Mouse (Mus musculus): Measurements from ENCODE around the gene Tmem170b.

Gene Tmem170b

DNA sequence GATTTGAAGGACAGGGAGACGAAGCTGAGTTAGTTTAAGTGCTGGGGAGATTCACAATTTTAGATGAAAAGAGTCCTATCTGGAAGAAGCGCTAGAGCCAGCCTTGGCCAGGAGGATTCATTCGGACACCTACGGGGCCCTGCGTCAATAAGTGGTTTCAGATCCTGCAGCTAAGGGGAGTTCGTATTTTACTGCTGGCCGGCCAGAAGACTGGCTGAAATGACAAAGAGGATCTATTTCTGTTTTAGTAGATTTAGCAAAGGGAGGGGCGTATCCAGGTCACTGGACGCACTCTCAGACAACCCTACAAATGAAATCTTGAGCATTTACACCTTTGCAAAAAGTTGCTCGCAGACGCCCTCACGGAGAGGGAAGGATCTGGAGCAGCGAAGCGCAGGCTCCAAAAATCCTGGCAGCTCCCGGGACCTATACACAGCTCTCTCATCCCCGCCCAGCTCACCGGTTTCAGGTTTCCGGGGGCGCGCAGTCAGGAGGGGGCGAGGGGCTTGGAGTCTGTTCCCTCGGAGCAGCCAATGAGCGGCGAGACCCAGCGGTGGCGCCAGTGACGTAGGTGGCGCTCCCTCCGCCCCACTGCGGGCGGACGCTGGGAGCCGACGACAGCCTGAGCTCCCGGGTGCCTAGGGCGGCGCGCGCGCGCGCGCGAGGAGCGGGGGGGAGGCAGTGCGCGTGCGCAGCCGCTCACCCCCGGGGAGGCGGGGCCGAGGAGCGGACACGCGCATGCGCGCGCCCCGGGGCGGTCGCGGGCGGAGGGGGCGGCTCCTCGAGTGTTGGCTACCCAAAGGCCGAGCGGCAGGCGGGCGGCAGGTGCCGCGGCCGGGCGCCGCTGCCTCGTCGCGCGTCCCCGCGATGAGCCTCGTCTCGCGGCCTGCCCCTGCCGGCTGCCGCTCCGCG lies at the start of gene Tmem170b:
Tmem170b (plus strand) TSS at position 809 of the 912 bp plus-strand sequence.
- peak; percentile 97 for DNase-seq (ENCODE audit: low spot score)

DNA sequence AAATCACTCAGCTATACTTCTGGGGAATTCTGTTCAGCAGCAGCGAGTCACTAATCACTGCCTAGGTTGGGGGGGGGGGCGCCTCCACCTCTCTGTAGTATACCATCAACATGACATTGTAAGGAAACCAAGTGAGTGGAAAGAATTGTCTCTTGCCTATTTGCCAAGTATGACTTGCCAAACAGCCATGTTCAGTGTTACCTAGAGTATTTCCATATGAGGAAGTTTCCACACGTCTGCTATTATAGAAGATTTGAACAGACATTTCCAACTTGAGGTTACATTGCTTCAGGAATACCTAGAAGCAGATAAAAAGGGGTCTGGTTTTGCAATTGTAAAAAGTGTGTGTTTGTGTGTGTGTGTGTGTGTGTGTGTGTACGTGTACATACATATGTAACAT lies 44.7 kb upstream of the Tmem170b start:
- no peak for DNase-seq (ENCODE audit: low spot score)

DNA sequence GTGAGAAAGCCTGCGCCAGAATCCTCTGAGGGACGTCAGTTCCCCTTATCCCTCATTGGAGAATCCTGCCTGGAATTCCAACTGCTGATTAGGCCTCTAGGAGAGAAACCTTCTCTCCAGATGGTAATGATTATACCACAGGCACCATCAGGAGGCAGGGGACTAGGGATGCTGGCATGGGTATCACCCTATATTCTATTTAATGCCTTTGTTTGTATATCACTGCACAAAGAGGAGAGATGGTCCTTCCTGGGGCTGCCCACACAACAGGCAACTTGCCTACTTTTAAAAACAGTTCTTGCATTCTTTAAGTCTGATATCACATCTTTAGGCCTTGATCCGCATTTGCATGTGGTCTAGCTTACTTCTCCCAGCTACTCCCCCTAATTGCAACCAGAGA lies 37.3 kb upstream of the Tmem170b start:
- no peak for DNase-seq (ENCODE audit: low spot score)

DNA sequence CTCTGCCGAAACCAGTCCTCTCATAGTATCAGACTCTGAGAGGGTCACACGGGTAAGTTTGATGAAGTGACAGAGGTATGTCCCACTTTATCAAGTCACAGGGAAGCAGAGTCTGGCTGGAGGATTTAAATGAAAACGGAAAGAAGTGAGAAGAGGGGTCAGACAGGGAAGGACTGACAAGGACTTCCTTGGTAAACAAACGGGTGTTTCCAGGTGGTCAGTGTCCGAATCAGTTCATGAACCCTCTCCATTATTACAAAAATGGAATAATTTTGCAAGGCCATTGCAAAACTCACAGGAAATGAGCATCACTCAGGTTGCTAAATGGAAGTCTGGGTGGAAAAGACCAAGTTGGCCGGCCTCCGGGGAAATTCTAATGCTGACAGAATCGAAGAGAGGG lies 36.8 kb upstream of the Tmem170b start:
- no peak for DNase-seq (ENCODE audit: low spot score)

DNA sequence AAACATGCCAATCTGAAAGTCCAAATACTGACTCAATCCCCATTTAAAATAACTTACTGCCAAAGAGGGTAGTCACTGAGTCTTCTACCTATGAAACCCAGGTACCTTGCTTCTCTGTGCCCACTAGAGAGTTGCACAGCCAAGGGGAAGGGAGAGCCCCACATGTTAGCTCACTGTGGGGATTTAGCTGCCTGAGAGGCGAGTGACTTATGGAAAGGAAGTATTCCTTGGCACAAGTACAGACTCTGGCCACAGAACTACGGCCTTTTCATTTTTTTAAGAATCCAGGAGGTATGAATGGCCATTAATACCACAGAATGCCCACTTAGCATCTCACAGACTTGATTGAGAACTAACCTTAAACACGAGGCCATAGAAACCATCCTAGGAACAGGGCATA lies 35.9 kb upstream of the Tmem170b start:
- no peak for DNase-seq (ENCODE audit: low spot score)

DNA sequence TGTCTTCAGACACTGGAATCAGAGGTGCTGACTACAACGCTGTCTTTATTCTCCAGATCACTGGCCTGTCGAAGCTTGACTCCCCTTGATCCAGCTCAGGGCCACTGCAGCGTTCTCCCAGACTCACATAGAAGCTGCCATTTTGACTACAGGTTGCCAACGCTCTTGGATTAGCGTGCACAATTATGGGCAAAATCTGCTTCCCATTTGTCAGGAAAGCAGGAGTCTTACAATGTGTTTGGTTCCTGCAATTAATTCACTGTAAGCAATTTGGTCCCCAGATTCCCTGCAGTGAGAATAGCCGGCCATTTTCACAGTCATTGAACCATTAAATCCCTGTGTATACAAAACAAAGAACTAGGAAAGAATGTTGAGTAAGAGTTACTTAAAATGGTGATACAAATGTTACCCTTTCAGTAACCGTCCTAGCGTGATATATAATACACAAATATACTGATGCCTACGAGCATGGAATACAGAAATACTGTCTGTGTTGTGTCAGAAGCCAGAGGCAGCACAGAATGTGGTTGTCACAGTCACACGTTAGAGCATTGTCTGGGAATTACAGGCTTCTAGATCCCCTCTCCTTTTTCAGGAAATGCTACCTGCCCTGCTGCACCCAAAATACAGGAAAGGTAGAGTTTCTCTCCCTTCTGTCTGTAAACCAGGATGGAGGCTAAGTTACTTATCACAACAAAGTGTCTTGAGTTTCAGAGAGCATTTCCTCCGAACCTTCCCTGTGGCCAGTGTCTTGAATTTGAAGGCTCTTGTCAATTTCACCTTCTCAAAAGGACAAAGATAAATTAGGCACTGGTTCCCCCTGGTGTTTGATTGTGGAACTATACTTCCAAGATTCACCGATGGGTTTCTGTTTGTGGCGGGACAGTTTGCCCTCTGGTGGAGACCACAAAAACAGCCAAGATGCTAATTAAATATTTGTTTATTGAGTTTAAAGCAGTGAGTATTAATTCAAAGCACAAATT lies 34.0 kb upstream of the Tmem170b start:
- peak; percentile 70 for DNase-seq (ENCODE audit: low spot score)

DNA sequence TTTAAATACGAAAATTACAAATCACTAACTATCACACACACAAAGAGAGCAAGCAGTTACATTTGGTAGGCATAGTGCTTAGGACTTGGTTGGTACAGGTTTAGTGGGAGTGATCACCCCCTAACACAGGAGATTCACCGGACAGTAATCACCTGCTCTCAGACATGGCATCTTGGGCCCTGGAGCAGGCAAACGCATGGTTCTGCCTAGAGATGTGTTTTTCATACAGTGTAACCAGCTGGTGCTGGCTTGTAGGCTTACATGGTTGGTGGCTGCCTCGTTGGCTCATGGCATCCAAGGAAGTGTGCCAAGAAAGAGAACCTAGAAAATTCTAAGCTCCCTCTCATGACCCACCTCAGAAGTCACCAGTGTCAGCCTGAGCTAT lies 33.4 kb upstream of the Tmem170b start:
- no peak for DNase-seq (ENCODE audit: low spot score)

DNA sequence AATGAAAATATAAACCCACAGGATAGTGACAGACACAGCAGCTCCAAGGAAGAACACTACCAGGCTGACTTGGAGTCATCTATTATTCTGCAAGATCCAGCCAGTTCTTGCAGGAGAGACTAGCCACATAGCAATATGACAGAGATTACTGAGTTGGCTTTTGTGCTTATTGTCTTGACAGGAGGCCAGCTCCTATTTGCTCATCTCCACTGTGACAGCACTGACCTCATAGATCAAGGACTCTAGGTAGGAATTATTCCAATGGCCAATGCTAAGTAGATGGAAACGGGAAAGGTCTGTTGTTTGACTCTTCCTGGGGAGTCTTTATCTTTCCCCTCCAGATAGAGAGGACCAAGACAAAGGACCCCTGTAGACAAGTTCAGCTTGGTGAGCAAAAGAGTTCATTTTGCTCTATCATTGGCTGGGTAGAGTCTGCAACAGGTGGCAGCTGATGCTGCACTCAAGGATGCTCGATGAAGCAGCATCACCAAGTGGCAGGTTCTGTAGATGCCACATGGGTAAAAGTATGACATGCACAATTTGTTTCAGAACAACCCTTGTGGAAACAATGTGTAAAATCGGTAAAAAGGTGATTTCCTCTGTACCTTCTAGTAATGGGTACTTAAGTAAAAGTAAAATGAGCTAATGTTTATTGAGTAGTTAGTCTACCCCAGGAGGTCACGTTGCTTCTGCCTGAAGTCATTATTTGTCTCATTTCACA lies 32.4 kb upstream of the Tmem170b start:
- no peak for DNase-seq (ENCODE audit: low spot score)

DNA sequence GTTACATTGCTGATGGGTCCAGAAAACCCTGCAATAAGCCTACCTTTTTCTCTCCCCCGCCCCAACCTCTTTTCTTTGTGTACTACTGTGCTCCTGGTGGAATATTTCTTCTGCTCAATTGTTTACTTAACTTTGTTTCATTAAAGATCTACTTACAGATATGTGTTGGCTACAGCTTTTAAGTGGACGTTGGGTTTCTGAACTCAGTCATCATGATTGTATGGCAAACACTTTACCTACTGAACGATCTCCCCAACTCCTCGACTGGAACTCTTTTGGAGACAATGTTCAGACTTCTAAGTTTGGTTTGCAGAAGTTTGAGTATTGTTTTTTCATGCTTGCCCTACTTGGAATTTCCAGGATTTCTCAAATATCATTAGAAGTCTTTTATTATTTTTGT lies 24.6 kb upstream of the Tmem170b start:
- no peak for DNase-seq (ENCODE audit: low spot score)

DNA sequence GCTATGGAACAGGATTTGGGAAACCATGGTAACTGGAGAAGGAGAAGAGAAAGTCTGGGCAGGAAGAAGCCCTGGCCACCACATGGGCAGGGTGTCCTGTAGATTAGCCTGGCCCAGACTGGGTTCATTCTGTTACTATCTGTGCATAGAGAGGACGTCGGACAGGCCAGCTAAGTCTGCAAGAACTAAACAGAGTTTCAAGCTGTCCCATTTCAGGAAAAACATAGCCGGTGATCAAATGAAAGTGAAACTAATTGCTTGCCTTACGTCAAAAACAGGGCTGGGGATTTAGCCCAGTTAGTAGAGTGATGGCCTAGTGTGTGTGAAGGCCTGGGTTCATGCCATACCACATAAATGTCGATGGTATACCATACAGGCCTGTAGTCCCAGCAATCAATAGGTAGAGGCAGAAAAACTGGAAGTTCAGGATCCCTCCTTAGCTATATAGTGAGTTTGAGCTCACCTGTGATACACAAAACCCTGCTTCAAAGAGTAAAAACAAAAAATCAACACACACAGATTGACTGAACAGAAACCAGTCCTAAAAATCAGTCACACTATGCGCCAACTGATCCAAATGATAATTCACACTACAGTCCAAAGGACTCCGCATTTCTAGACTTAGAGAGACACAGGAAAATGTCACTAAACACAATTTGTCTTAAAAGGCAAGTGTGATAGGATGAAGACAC lies 21.9 kb upstream of the Tmem170b start:
- DNase-seq (ENCODE audit: low spot score), result no peak

DNA sequence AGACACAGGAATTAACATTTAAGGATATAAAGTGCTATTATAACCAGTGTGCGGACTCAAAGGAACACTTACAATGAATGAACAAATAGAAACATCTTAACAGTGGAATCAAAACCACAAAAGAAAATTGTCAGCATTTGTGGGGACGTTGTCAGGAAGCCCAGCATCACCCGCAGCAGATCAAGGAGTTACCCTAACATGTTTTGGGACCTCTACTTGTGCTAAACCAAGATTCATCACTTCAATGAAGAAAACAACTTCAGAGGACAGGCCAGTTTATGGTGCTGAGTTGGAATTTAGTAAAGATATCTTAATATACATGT lies 21.4 kb upstream of the Tmem170b start:
- DNase-seq (ENCODE audit: low spot score), result no peak

DNA sequence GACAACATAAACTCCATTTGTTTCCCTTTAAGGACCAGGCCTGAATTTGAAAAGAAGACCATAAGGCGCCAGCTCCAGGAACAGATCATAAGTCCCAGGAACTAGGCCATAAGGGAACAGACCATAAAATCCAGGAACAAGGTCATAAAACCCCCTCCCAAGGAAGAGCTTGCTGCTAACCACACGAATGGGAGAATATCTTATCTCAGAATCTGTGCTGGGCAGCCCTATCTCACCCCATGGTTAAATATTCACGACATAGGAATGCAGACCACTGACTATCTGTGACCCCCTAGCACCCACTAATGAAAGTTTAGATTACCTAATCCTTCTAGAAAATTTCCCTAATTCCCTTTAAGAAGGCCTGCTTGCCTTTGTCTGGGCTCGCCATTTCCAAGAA lies 20.8 kb upstream of the Tmem170b start:
- DNase-seq (ENCODE audit: low spot score), result no peak

DNA sequence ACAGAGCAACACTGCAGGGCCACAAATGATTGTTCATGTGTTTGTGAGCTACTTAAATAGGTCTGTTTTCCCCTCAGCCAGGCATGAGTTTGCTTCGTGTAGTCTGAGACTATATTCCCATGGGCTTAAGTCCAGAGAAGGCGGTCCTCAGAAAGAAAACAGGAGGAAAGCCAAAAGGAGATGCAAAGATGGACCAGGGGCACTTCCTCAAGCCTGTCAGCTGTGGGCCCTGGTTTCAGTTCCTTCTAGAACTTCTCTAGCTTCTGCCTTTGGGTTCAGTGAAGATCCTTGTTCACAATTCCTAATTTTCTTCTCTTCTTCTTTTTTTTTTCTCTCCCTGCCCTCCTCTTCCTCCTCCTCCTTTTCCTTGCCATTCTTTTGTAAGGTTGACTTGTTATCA lies 9.0 kb upstream of the Tmem170b start:
- DNase-seq (ENCODE audit: low spot score), result no peak

DNA sequence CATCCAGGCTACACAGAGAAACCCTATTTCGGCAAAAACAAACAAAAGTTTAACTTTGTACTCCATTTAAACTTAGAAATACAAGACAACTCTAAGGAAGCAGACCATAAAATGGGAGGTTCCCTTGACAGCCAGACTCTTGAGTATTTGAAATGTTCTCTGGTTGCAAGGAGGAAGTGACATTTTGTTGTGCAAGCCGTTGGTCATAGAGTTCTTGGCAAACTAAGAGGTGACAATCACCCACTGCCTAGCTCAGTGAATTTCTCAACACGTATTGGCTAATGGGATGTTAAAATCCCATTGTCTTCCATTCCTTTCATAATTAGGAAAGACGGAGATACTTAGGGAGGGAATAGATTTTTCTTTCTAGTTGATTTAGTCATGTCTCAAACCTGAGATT lies 5.7 kb upstream of the Tmem170b start:
- DNase-seq (ENCODE audit: low spot score), result no peak

DNA sequence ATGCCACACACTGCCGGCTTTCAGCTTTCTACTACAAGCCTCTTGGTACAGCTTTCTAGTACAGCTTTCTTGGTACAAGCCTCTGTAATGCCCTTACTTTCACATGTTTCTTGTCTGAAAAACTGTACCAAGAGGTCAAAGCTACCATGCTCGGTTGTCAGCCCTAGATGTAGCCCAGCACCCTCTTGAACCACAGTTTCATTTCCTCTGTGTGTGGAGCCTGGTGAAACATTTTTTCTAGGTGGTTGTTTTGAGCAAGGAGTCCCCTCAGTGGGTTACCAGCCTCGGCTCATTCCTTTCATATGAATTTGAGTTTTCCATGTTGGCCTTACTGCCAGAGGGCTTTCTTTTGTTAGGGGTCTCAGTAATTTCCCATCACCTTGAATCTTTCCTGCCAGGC lies 4.7 kb upstream of the Tmem170b start:
- no peak for DNase-seq (ENCODE audit: low spot score)

DNA sequence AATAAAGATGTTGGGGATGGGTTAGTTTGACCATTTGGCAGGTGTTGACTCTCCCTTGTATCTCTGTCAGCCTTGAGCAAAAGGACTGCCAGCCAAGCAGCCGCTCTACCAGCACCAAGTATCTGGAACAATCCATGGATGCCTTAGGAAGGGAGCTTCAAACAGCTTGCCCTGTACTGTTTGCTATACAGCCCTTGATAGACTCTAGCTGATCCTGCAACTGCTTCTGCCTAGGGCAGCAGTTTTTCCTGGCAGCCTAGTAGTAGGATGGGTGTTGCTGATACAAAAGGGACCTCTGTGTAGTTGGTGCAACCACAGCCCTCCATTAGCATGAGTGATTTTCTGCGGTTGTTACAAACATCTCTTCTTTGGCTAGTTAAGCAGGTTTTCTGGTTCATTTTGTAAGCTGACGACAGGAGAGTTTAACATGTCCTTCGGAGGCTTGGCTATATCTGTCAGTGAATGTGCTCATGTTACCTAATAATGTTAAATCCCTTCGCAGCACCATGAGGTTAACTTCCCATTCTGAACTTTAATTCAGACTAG lies 1.7 kb upstream of the Tmem170b start:
- DNase-seq (ENCODE audit: low spot score), result no peak

DNA sequence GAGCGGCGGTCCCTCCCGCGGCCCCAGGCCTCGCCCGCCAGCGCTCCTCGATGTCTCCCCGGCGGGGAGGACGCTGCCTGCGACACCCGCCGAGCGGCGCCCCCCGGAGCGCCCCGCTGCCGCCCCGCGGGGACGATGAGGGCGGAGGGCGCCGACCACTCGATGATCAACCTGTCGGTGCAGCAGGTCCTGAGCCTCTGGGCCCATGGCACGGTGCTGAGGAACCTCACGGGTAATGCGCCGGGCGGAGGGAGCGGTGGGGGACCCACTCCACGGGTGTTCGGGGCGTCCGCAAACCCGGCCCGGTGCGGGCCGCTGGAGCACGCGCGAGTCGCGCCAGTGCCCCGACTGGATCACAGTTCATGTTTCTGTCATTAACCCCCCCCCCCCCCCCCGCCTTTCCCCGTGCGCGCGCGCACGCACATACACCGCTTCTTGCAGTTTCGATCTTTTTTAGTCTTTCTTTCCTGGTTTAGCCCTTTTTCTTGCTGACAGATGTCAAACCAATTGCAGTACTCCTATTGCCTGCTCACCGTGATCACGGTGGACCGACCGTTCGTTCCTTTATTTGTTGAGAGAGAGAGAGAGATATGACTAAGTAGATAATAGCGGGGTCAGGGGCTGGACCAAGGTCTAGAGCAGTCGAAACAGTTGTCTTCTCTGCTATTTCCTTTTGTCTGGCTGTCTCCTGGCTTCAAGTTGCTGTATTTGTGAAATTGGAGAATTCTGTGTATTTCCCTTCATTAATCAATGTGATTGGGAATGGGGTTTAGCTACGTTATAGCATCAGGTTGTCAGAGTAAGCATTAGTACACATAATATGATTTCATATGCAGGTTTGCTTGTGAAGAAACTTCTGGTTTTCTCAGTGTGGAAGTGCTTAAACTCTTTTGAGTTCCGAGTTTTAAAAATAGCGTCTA lies 634 bp downstream of the Tmem170b start:
- peak; percentile 46 for DNase-seq (ENCODE audit: low spot score)

DNA sequence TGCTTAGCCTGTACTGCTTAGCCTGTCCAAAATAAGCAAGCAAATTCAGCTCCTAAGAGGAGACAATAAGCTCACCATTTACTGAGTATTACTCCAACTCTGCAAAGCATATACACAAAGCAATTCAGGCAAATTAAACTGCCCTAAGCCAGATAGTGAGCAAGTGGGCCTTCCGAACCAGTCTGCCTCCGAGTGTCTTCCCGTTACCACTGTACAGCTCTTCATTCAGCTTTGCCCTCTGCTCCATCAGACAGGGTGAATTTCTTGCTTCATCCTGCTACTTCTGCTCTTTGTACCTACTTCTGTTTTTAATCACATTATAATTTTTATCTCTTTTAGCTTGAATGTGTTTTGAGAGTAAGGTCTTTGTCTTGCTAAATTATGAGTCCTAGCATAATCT lies 1.9 kb downstream of the Tmem170b start:
- DNase-seq (ENCODE audit: low spot score), result no peak

DNA sequence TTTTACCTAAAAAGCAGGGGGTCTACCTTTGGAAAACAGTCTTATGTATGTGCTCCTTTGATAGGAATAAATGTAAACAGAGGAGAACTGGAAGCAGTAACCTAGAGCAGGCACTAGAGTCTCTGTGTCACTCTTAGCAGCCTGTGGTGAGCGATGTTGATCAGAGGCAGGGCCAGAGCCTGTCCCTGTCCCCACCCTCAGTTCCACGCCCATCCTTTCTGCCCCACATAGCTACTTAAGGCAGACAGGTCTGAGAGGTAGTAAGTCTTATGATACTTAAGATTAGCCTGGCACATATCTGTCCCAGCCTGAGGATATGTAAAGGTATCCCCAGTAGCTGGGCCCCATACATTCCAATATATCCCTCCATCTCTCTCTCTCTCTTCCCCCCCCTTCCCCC lies 2.9 kb downstream of the Tmem170b start:
- DNase-seq (ENCODE audit: low spot score), result no peak

DNA sequence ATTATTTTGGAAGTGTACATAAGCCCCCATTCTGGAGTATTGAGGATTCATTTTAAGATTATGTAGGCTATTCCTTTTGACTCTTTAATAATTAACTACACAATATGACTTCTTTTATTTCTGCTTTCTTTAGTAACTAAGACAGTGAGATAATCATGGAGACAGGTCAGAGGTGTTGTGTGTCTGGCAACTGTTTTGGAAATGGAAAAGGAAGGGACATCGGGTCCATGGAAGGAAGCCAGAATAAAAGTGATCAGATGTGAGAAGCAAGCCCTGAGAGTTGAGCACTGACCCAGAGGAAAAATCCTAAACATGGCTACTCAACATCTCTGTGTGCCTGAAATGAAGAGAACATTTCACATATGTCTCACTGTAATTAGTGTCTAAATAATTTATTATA lies 5.3 kb downstream of the Tmem170b start:
- no peak for DNase-seq (ENCODE audit: low spot score)
